Mouse (Mus musculus): Measurements from ENCODE around the gene Vmo1. TPM values are rescaled to one million over a fixed set of nuclear protein-coding genes. Genes with fewer than 3 reads are reported as not detected.

Gene Vmo1
- polyA plus RNA-seq (2015; fragmentation: Illumina TruSeq; extraction: RNeasy Lipid Tissue Mini Kit (QIAGEN cat#74804); ENCODE audit: insufficient read depth, low replicate concordance): not detected

GRCm38 (mm10) chr11:70514288-70514687 is at the start of gene Vmo1:
Vmo1 (minus strand) TSS chr11:70514616.

GRCm38 (mm10) chr11:70562287-70562994 is 48.0 kb upstream of the Vmo1 start, which contains the start of gene Mink1:
Mink1 (plus strand) TSS chr11:70562881.

GRCm38 (mm10) chr11:70539877-70540587 is 25.6 kb upstream of the Vmo1 start, which contains the start of gene Pld2:
Pld2 (plus strand) TSS chr11:70540064.

GRCm38 (mm10) chr11:70532839-70533238 is 18.4 kb upstream of the Vmo1 start, which contains the start of gene Gm40193:
Gm40193 (minus strand) TSS chr11:70532939.

GRCm38 (mm10) chr11:70525184-70525678 is 10.8 kb upstream of the Vmo1 start, which contains the start of gene Psmb6:
Psmb6 (plus strand) TSS chr11:70525367.

GRCm38 (mm10) chr11:70518923-70519322 is 4.5 kb upstream of the Vmo1 start, which contains the start of gene Gltpd2:
Gltpd2 (plus strand) TSS chr11:70519196.

GRCm38 (mm10) chr11:70504970-70505369 is 9.4 kb downstream of the Vmo1 start, which contains the start of gene Tm4sf5:
Tm4sf5 (plus strand) TSS chr11:70505244.

Other genes with a start within 250 kb of the Vmo1 start
- not detected for gene Alox12e, start 192.0 kb downstream of the Vmo1 start, polyA plus RNA-seq (2015; fragmentation: Illumina TruSeq; extraction: RNeasy Lipid Tissue Mini Kit (QIAGEN cat#74804); ENCODE audit: insufficient read depth, low replicate concordance)
- gene Alox15, start 162.6 kb downstream of the Vmo1 start, polyA plus RNA-seq (2015; fragmentation: Illumina TruSeq; extraction: RNeasy Lipid Tissue Mini Kit (QIAGEN cat#74804); ENCODE audit: insufficient read depth, low replicate concordance): 0.58 TPM
- 11.0 TPM for gene Pelp1, start 104.6 kb downstream of the Vmo1 start, polyA plus RNA-seq (2015; fragmentation: Illumina TruSeq; extraction: RNeasy Lipid Tissue Mini Kit (QIAGEN cat#74804); ENCODE audit: insufficient read depth, low replicate concordance)
- 94.8 TPM for gene Arrb2, start 82.0 kb downstream of the Vmo1 start, polyA plus RNA-seq (2015; fragmentation: Illumina TruSeq; extraction: RNeasy Lipid Tissue Mini Kit (QIAGEN cat#74804); ENCODE audit: insufficient read depth, low replicate concordance)
- 40.8 TPM for gene Med11, start 62.7 kb downstream of the Vmo1 start, polyA plus RNA-seq (2015; fragmentation: Illumina TruSeq; extraction: RNeasy Lipid Tissue Mini Kit (QIAGEN cat#74804); ENCODE audit: insufficient read depth, low replicate concordance)
- 4.9 TPM for gene Zmynd15, start 55.2 kb downstream of the Vmo1 start, polyA plus RNA-seq (2015; fragmentation: Illumina TruSeq; extraction: RNeasy Lipid Tissue Mini Kit (QIAGEN cat#74804); ENCODE audit: insufficient read depth, low replicate concordance)
- 36.3 TPM for gene Cxcl16, start 54.6 kb downstream of the Vmo1 start, polyA plus RNA-seq (2015; fragmentation: Illumina TruSeq; extraction: RNeasy Lipid Tissue Mini Kit (QIAGEN cat#74804); ENCODE audit: insufficient read depth, low replicate concordance)
- gene Tm4sf5, start 9.4 kb downstream of the Vmo1 start, polyA plus RNA-seq (2015; fragmentation: Illumina TruSeq; extraction: RNeasy Lipid Tissue Mini Kit (QIAGEN cat#74804); ENCODE audit: insufficient read depth, low replicate concordance): 2.2 TPM
- gene Gltpd2, start 4.6 kb upstream of the Vmo1 start, polyA plus RNA-seq (2015; fragmentation: Illumina TruSeq; extraction: RNeasy Lipid Tissue Mini Kit (QIAGEN cat#74804); ENCODE audit: insufficient read depth, low replicate concordance): not detected
- 92.2 TPM for gene Psmb6, start 10.8 kb upstream of the Vmo1 start, polyA plus RNA-seq (2015; fragmentation: Illumina TruSeq; extraction: RNeasy Lipid Tissue Mini Kit (QIAGEN cat#74804); ENCODE audit: insufficient read depth, low replicate concordance)
- gene Gm40193, start 18.3 kb upstream of the Vmo1 start, polyA plus RNA-seq (2015; fragmentation: Illumina TruSeq; extraction: RNeasy Lipid Tissue Mini Kit (QIAGEN cat#74804); ENCODE audit: insufficient read depth, low replicate concordance): not detected
- gene Pld2, start 25.4 kb upstream of the Vmo1 start, polyA plus RNA-seq (2015; fragmentation: Illumina TruSeq; extraction: RNeasy Lipid Tissue Mini Kit (QIAGEN cat#74804); ENCODE audit: insufficient read depth, low replicate concordance): 8.9 TPM
- 52.0 TPM for gene Mink1, start 48.3 kb upstream of the Vmo1 start, polyA plus RNA-seq (2015; fragmentation: Illumina TruSeq; extraction: RNeasy Lipid Tissue Mini Kit (QIAGEN cat#74804); ENCODE audit: insufficient read depth, low replicate concordance)
- gene 4930544D05Rik, start 101.2 kb upstream of the Vmo1 start, polyA plus RNA-seq (2015; fragmentation: Illumina TruSeq; extraction: RNeasy Lipid Tissue Mini Kit (QIAGEN cat#74804); ENCODE audit: insufficient read depth, low replicate concordance): not detected
- gene Chrne, start 104.6 kb upstream of the Vmo1 start, polyA plus RNA-seq (2015; fragmentation: Illumina TruSeq; extraction: RNeasy Lipid Tissue Mini Kit (QIAGEN cat#74804); ENCODE audit: insufficient read depth, low replicate concordance): 0.47 TPM
- 3.7 TPM for gene Gp1ba, start 124.5 kb upstream of the Vmo1 start, polyA plus RNA-seq (2015; fragmentation: Illumina TruSeq; extraction: RNeasy Lipid Tissue Mini Kit (QIAGEN cat#74804); ENCODE audit: insufficient read depth, low replicate concordance)
- gene Rnf167, start 132.6 kb upstream of the Vmo1 start, polyA plus RNA-seq (2015; fragmentation: Illumina TruSeq; extraction: RNeasy Lipid Tissue Mini Kit (QIAGEN cat#74804); ENCODE audit: insufficient read depth, low replicate concordance): 203 TPM
- 93.8 TPM for gene Slc25a11, start 132.9 kb upstream of the Vmo1 start, polyA plus RNA-seq (2015; fragmentation: Illumina TruSeq; extraction: RNeasy Lipid Tissue Mini Kit (QIAGEN cat#74804); ENCODE audit: insufficient read depth, low replicate concordance)
- gene Pfn1, start 140.0 kb upstream of the Vmo1 start, polyA plus RNA-seq (2015; fragmentation: Illumina TruSeq; extraction: RNeasy Lipid Tissue Mini Kit (QIAGEN cat#74804); ENCODE audit: insufficient read depth, low replicate concordance): 1,849 TPM
- 22.1 TPM for gene Eno3, start 142.6 kb upstream of the Vmo1 start, polyA plus RNA-seq (2015; fragmentation: Illumina TruSeq; extraction: RNeasy Lipid Tissue Mini Kit (QIAGEN cat#74804); ENCODE audit: insufficient read depth, low replicate concordance)
- 38.6 TPM for gene Spag7, start 154.8 kb upstream of the Vmo1 start, polyA plus RNA-seq (2015; fragmentation: Illumina TruSeq; extraction: RNeasy Lipid Tissue Mini Kit (QIAGEN cat#74804); ENCODE audit: insufficient read depth, low replicate concordance)
- gene Camta2, start 173.5 kb upstream of the Vmo1 start, polyA plus RNA-seq (2015; fragmentation: Illumina TruSeq; extraction: RNeasy Lipid Tissue Mini Kit (QIAGEN cat#74804); ENCODE audit: insufficient read depth, low replicate concordance): 19.7 TPM
- gene Inca1, start 185.5 kb upstream of the Vmo1 start, polyA plus RNA-seq (2015; fragmentation: Illumina TruSeq; extraction: RNeasy Lipid Tissue Mini Kit (QIAGEN cat#74804); ENCODE audit: insufficient read depth, low replicate concordance): 1.0 TPM
- 17.2 TPM for gene Kif1c, start 185.9 kb upstream of the Vmo1 start, polyA plus RNA-seq (2015; fragmentation: Illumina TruSeq; extraction: RNeasy Lipid Tissue Mini Kit (QIAGEN cat#74804); ENCODE audit: insufficient read depth, low replicate concordance)
- gene Zfp3, start 249.6 kb upstream of the Vmo1 start, polyA plus RNA-seq (2015; fragmentation: Illumina TruSeq; extraction: RNeasy Lipid Tissue Mini Kit (QIAGEN cat#74804); ENCODE audit: insufficient read depth, low replicate concordance): 9.9 TPM